ENCODE assay signal across 14 mouse cellular contexts in genomic region chr10:111966394-111966793, GRCm38 (mm10). TPM values are rescaled to one million over a fixed set of nuclear protein-coding genes. Genes with fewer than 3 reads are reported as not detected.
DNase-seq lines count a peak whose midpoint lies in the region; ATAC-seq and TF ChIP-seq lines count a peak whose summit lies in the region.
"Had no signal": no experiment of that assay in that cellular context is flagged by ENCODE, and none has a peak within 500 bp of the region (broad histone marks: within the 10 kb centered on the region; RNA-seq: fewer than 3 reads in every experiment).

No protein-coding gene starts in this region.

- POLR2A ChIA-PET in Patski (lab: Charles Lee) = interaction anchor here (0.6 kb wide), 1 partner anchor 806 kb away, joined by 3 read pairs; no protein-coding TSS in a partner anchor

- CTCF ChIA-PET in Patski (lab: Charles Lee) = interaction anchor here (0.7 to 1.4 kb wide), 5 partner anchors 9 to 463 kb away, joined by 3 to 8 read pairs (median 3); no protein-coding TSS in a partner anchor

- H3K36me3 ChIP-seq in hindbrain, postnatal 0 days (ENCODE audit: insufficient read depth, low read length) = no peaks in the 10 kb centered on the region
- no peaks in the 10 kb centered on the region for H3K36me3 ChIP-seq in hindbrain, embryonic 16.5 days (ENCODE audit: control insufficient read depth, insufficient read depth, low read length)
- H3K36me3 ChIP-seq in lung, embryonic 16.5 days (ENCODE audit: control insufficient read depth, insufficient read depth, low read length) = no peaks in the 10 kb centered on the region
- H3K36me3 ChIP-seq in MEL (ENCODE audit: control insufficient read depth in 1 of 2, insufficient read depth in 2 of 2, low read length in 2 of 2) = no peaks in the 10 kb centered on the region
- H3K36me3 ChIP-seq: forebrain, embryonic 12.5 days; liver, embryonic 13.5 days; neural tube, embryonic 15.5 days had no signal

- H3K4me2 ChIP-seq in hindbrain, postnatal 0 days (ENCODE audit: low read depth, low read length) = no peak overlapping the region
- no peak overlapping the region for H3K4me2 ChIP-seq in hindbrain, embryonic 16.5 days (ENCODE audit: low read length)
- H3K4me2 ChIP-seq in lung, embryonic 16.5 days (ENCODE audit: low read depth, low read length) = no peak overlapping the region
- H3K4me2 ChIP-seq: forebrain, embryonic 12.5 days; liver, embryonic 13.5 days; neural tube, embryonic 15.5 days had no signal

- no peaks in the 10 kb centered on the region for H3K79me2 ChIP-seq in MEL (ENCODE audit: control insufficient read depth, insufficient read depth, low read length, poor library complexity)

- no peak for TF ChIP-seq EP300 in MEL (IDR thresholded peaks at IDR 0.05; ENCODE audit: low read depth in 1 of 2, low read length in 2 of 2)

- H3K9me3 ChIP-seq in hindbrain, postnatal 0 days (ENCODE audit: low read length) = no peaks in the 10 kb centered on the region
- 0 out of 2 replicates have a peak, but pooled peaks cover 2% of the 10 kb centered on the region for H3K9me3 ChIP-seq in hindbrain, embryonic 16.5 days (ENCODE audit: control insufficient read depth, low read length)
- H3K9me3 ChIP-seq in lung, embryonic 16.5 days (ENCODE audit: control insufficient read depth, low read length) = no peaks in the 10 kb centered on the region
- H3K9me3 ChIP-seq in MEL (replicated peaks; ENCODE audit: insufficient read depth, low read length) = no peaks in the 10 kb centered on the region
- H3K9me3 ChIP-seq: forebrain, embryonic 12.5 days; liver, embryonic 13.5 days; neural tube, embryonic 15.5 days had no signal

- no peak for TF ChIP-seq POLR2A in MEL (IDR thresholded peaks at IDR 0.05; ENCODE audit: control insufficient read depth in 1 of 2, insufficient read depth in 1 of 2, low read depth in 1 of 2, low read length in 2 of 2, poor library complexity in 1 of 2)

- peak; percentile 61 for TF ChIP-seq CTCF in hindbrain, postnatal 0 days (IDR thresholded peaks at IDR 0.05; ENCODE audit: low read depth)
- TF ChIP-seq CTCF in MEL (IDR thresholded peaks at IDR 0.05 in 2 of 3, conservative IDR thresholded peaks at IDR 0.05 in 1 of 3; ENCODE audit: control insufficient read depth in 1 of 3, insufficient read depth in 1 of 3, low read depth in 2 of 3, low read length in 3 of 3, poor library complexity in 1 of 3, severe bottlenecking in 1 of 3) (peak in 2 of 3 experiments; percentile 21 to 43; a peak in 3 of 6 replicates), Patski (IDR thresholded peaks at IDR 0.05) (peak; percentile 47)

- H3K4me3 ChIP-seq in hindbrain, postnatal 0 days (ENCODE audit: low read length) = no peak overlapping the region
- H3K4me3 ChIP-seq in hindbrain, embryonic 16.5 days (ENCODE audit: low read length) = no peak overlapping the region
- H3K4me3 ChIP-seq in lung, embryonic 16.5 days (ENCODE audit: low read length) = no peak overlapping the region
- H3K4me3 ChIP-seq in MEL (ENCODE audit: control insufficient read depth in 1 of 2, insufficient read depth in 1 of 2, low read depth in 2 of 2, low read length in 2 of 2) = no peak overlapping the region
- H3K4me3 ChIP-seq: forebrain, embryonic 12.5 days; liver, embryonic 13.5 days; neural tube, embryonic 15.5 days had no signal

- in situ Hi-C loops in Patski (cut with MboI; ENCODE audit: low pct_unique_long_range_greater_than_20kb) = loop anchor here (10.0 kb wide), 2 partner anchors 662 to 742 kb away; no protein-coding TSS in a partner anchor

- peak; percentile 31 for TF ChIP-seq RAD21 in MEL (IDR thresholded peaks at IDR 0.05; ENCODE audit: low read depth, low read length)

- no peak for ATAC-seq in hindbrain, postnatal 0 days
- no peak for ATAC-seq in hindbrain, embryonic 16.5 days
- peak; percentile 7; the same call in 1 of the 2 replicates for ATAC-seq in lung, embryonic 16.5 days (ENCODE audit: low read depth)
- no peak for ATAC-seq in Patski

- H3K27me3 ChIP-seq in hindbrain, postnatal 0 days (ENCODE audit: insufficient read depth, low read length) = no peaks in the 10 kb centered on the region
- H3K27me3 ChIP-seq in hindbrain, embryonic 16.5 days (replicated peaks; ENCODE audit: control insufficient read depth, insufficient read depth, low read length) = no peaks in the 10 kb centered on the region
- H3K27me3 ChIP-seq in lung, embryonic 16.5 days (ENCODE audit: control insufficient read depth, insufficient read depth, low read depth, low read length) = no peaks in the 10 kb centered on the region
- H3K27me3 ChIP-seq in MEL (ENCODE audit: control insufficient read depth in 1 of 2, insufficient read depth in 2 of 2, low read length in 2 of 2) (peaks cover 7 to 11% of the 10 kb centered on the region in 2 experiments; a peak in 3 of 4 replicates), Patski (peaks cover 3% of the 10 kb centered on the region)
- H3K27me3 ChIP-seq: liver, embryonic 13.5 days; neural tube, embryonic 15.5 days had no signal

- no peaks in the 10 kb centered on the region for H3K4me1 ChIP-seq in hindbrain, postnatal 0 days (ENCODE audit: insufficient read depth, low read length)
- H3K4me1 ChIP-seq in hindbrain, embryonic 16.5 days (ENCODE audit: control insufficient read depth, insufficient read depth, low read depth, low read length) = no peaks in the 10 kb centered on the region
- H3K4me1 ChIP-seq in lung, embryonic 16.5 days (replicated peaks; ENCODE audit: control insufficient read depth, insufficient read depth, low read length) = no peaks in the 10 kb centered on the region
- peaks cover 0 to 4% of the 10 kb centered on the region in 2 experiments; a peak in 1 of 4 replicates for H3K4me1 ChIP-seq in MEL (ENCODE audit: control insufficient read depth in 1 of 2, insufficient read depth in 2 of 2, low read length in 2 of 2)
- H3K4me1 ChIP-seq: forebrain, embryonic 12.5 days; liver, embryonic 13.5 days; neural tube, embryonic 15.5 days had no signal

- peak; percentile 37 for DNase-seq in hindbrain, postnatal 0 days (ENCODE audit: low spot score)
- no peak for DNase-seq in lung, postnatal 14 days
- DNase-seq in MEL (ENCODE audit: low read depth, low spot score) = no peak
- no peak for DNase-seq in Patski (ENCODE audit: low read depth, low spot score)
- no peak for DNase-seq in cerebellum, adult 9-11 months
- DNase-seq: cerebellum, adult 18-20 months; gastrocnemius, postnatal 14 days; kidney, postnatal 36 days; liver, embryonic 13.5 days; thymus, adult 18-20 months had no signal

- H3K9ac ChIP-seq in hindbrain, postnatal 0 days (replicated peaks; ENCODE audit: low read length) = no peak overlapping the region
- H3K9ac ChIP-seq in hindbrain, embryonic 16.5 days (ENCODE audit: low read depth, low read length) = no peak overlapping the region
- no peak overlapping the region for H3K9ac ChIP-seq in lung, embryonic 16.5 days (ENCODE audit: low read length)
- no peak overlapping the region for H3K9ac ChIP-seq in MEL (ENCODE audit: control insufficient read depth, low read depth, low read length, poor library complexity, severe bottlenecking)
- H3K9ac ChIP-seq: forebrain, embryonic 12.5 days; liver, embryonic 13.5 days; neural tube, embryonic 15.5 days had no signal

- WGBS in hindbrain, postnatal 0 days = 54% methylated on average over 4 of the region's 4 CpGs
- 59% methylated on average over 4 of the region's 4 CpGs for WGBS in hindbrain, embryonic 16.5 days
- WGBS in lung, embryonic 16.5 days = 45% methylated on average over 4 of the region's 4 CpGs

- no peak overlapping the region for H3K27ac ChIP-seq in hindbrain, postnatal 0 days
- H3K27ac ChIP-seq in hindbrain, embryonic 16.5 days (ENCODE audit: low read depth, low read length) = no peak overlapping the region
- H3K27ac ChIP-seq in lung, embryonic 16.5 days (ENCODE audit: low read length) = no peak overlapping the region
- H3K27ac ChIP-seq in MEL (ENCODE audit: control insufficient read depth, low read depth, low read length) = no peak overlapping the region
- H3K27ac ChIP-seq: forebrain, embryonic 12.5 days; liver, embryonic 13.5 days; neural tube, embryonic 15.5 days had no signal

TF ChIP-seq in MEL, 35 proteins besides CTCF, POLR2A, EP300 and RAD21:
- no peak for TF ChIP-seq MYC (IDR thresholded peaks at IDR 0.05; ENCODE audit: low read depth, low read length)
- no peak for TF ChIP-seq UBTF (IDR thresholded peaks at IDR 0.05; ENCODE audit: borderline replicate concordance, insufficient read depth, low read depth, low read length)
- no peak for TF ChIP-seq MXI1 (IDR thresholded peaks at IDR 0.05; ENCODE audit: low read depth, low read length)
- no peak for TF ChIP-seq ZC3H11A (IDR thresholded peaks at IDR 0.05; ENCODE audit: low read depth, low read length)
- TF ChIP-seq SMC3 (IDR thresholded peaks at IDR 0.05; ENCODE audit: low read depth, low read length) = peak; percentile 38; the same call in 1 of the 2 replicates
TF ChIP-seq in MEL: peak in this region for 1.

RNA-seq across cellular contexts. Expression of gene Krr1, which starts 6.1 kb away (rescaled TPM):
- total RNA-seq in hindbrain, postnatal 0 days (2014; rRNA removed) = 21.1 and 24.8 TPM in 2 replicates
- polyA plus RNA-seq in hindbrain, postnatal 0 days (2015; fragmentation: Nextera tagmentation; extraction: Ambion mirVana) = 24.9 and 28.8 TPM in 2 replicates
- polyA plus RNA-seq in hindbrain, embryonic 16.5 days (2015; fragmentation: Nextera tagmentation; extraction: Ambion mirVana) = 34.4 and 36.1 TPM in 2 replicates
- polyA plus RNA-seq in lung, embryonic 16.5 days (2015; fragmentation: Nextera tagmentation; extraction: Ambion mirVana) = 42.4 and 50.5 TPM in 2 replicates
- total RNA-seq in MEL (2012; rRNA removed) = 69.4 and 84.9 TPM in 2 replicates
- 10 to 100 TPM; 66.3 to 67.2 TPM for polyA plus RNA-seq in MEL (2012; ENCODE audit: insufficient read depth in 1 of 2, insufficient read length in 2 of 2, low read depth in 1 of 2, low replicate concordance in 2 of 2, missing spikeins in 1 of 2)
- 37.9 TPM for polyA plus RNA-seq in Patski (2021)

RNA-seq across cellular contexts. Expression of gene Glipr1, which starts 36.0 kb away (rescaled TPM):
- total RNA-seq in hindbrain, postnatal 0 days (2014; rRNA removed) = 0.36 TPM in 1 of 2 replicates, not detected in the other
- 0.75 and 1.00 TPM in 2 replicates for polyA plus RNA-seq in hindbrain, postnatal 0 days (2015; fragmentation: Nextera tagmentation; extraction: Ambion mirVana)
- polyA plus RNA-seq in hindbrain, embryonic 16.5 days (2015; fragmentation: Nextera tagmentation; extraction: Ambion mirVana) = 0.76 and 1.5 TPM in 2 replicates
- 3.1 and 3.8 TPM in 2 replicates for polyA plus RNA-seq in lung, embryonic 16.5 days (2015; fragmentation: Nextera tagmentation; extraction: Ambion mirVana)
- total RNA-seq in MEL (2012; rRNA removed) = 0.62 and 1.9 TPM in 2 replicates
- polyA plus RNA-seq in MEL (2012; ENCODE audit: insufficient read depth in 1 of 2, insufficient read length in 2 of 2, low read depth in 1 of 2, low replicate concordance in 2 of 2, missing spikeins in 1 of 2) = under 1 TPM in 1 of 2 experiments, not detected in 1; 0.88 TPM
- polyA plus RNA-seq in Patski (2021) = 81.1 TPM

Comparison
In these comparisons a context has a peak if more than half of its experiments do, and no peak if none do; other contexts are left out.
1. RNA of gene Glipr1, which starts 36.0 kb away (polyA plus RNA-seq): 81.1 TPM in Patski (single experiment); 3.1 to 3.8 TPM in lung, embryonic 16.5 days, 0.76 to 1.5 TPM in hindbrain, embryonic 16.5 days, 0.88 TPM in MEL and 0.75 to 1.00 TPM in hindbrain, postnatal 0 days; every median in the first group is over 10 times any median in the second.
2. Peak in every context shown above with its lines, with median percentiles within 50 percentile points of each other: CTCF ChIP-seq.